Comparison of ENCODE assay signal across 14 mouse cellular contexts in genomic region chr3:34559841-34560703, GRCm38 (mm10).
DNase-seq lines count a peak whose midpoint lies in the region; ATAC-seq and TF ChIP-seq lines count a peak whose summit lies in the region.
"Had no signal": no experiment of that assay in that cellular context is flagged by ENCODE, and none has a peak within 500 bp of the region (broad histone marks: within the 10 kb centered on the region; RNA-seq: fewer than 3 reads in every experiment).

No protein-coding gene starts in this region.

- H3K4me2 ChIP-seq in hindbrain, embryonic 14.5 days (replicated peaks) = peak overlapping the region; percentile 49
- H3K4me2 ChIP-seq in neural tube, embryonic 12.5 days (replicated peaks) = peak overlapping the region; percentile 56
- H3K4me2 ChIP-seq: intestine, embryonic 15.5 days; liver, embryonic 15.5 days had no signal

- peak overlapping the region; percentile 80; the same call in 1 of the 2 replicates for H3K27ac ChIP-seq in cortical plate, adult 2 months (ENCODE audit: insufficient read depth, low read length)
- peak overlapping the region; percentile 90 for H3K27ac ChIP-seq in forebrain, embryonic 10.5 days
- H3K27ac ChIP-seq in hindbrain, embryonic 14.5 days = peak overlapping the region; percentile 78
- no peak overlapping the region for H3K27ac ChIP-seq in neural tube, embryonic 12.5 days
- H3K27ac ChIP-seq: gastrocnemius, adult 2 months; intestine, embryonic 15.5 days; liver, embryonic 15.5 days; macrophage had no signal

- peak; percentile 49 for ATAC-seq in hindbrain, embryonic 14.5 days (ENCODE audit: low FRiP score)
- ATAC-seq in neural tube, embryonic 12.5 days (ENCODE audit: low FRiP score, low read depth) = no peak
- ATAC-seq: intestine, embryonic 15.5 days; Patski had no signal

- no peaks in the 10 kb centered on the region for H3K36me3 ChIP-seq in forebrain, embryonic 10.5 days (replicated peaks)
- no peaks in the 10 kb centered on the region for H3K36me3 ChIP-seq in hindbrain, embryonic 14.5 days (replicated peaks; ENCODE audit: control insufficient read depth, insufficient read depth)
- no peaks in the 10 kb centered on the region for H3K36me3 ChIP-seq in neural tube, embryonic 12.5 days
- H3K36me3 ChIP-seq: intestine, embryonic 15.5 days; liver, embryonic 15.5 days had no signal

- H3K9me3 ChIP-seq in forebrain, embryonic 10.5 days = no peaks in the 10 kb centered on the region
- no peaks in the 10 kb centered on the region for H3K9me3 ChIP-seq in hindbrain, embryonic 14.5 days (ENCODE audit: control insufficient read depth, low read length)
- H3K9me3 ChIP-seq in neural tube, embryonic 12.5 days = no peaks in the 10 kb centered on the region
- H3K9me3 ChIP-seq: intestine, embryonic 15.5 days; liver, embryonic 15.5 days had no signal

- no peak for TF ChIP-seq CTCF in cortical plate, adult 2 months (IDR thresholded peaks at IDR 0.05; ENCODE audit: extremely low read depth, insufficient read depth, low read length)

- H3K9ac ChIP-seq in hindbrain, embryonic 14.5 days = peak overlapping the region; percentile 49
- H3K9ac ChIP-seq in neural tube, embryonic 12.5 days = 0 out of 2 replicates have a peak overlapping the region, but pooled peaks have one; percentile 36
- H3K9ac ChIP-seq: intestine, embryonic 15.5 days; liver, embryonic 15.5 days had no signal

- H3K4me3 ChIP-seq in cortical plate, adult 2 months (ENCODE audit: insufficient read depth, low read length) = peak overlapping the region; percentile 31
- peak overlapping the region; percentile 52 for H3K4me3 ChIP-seq in forebrain, embryonic 10.5 days
- peak overlapping the region; percentile 24 for H3K4me3 ChIP-seq in hindbrain, embryonic 14.5 days (replicated peaks; ENCODE audit: low read length)
- H3K4me3 ChIP-seq in neural tube, embryonic 12.5 days = peak overlapping the region; percentile 27
- H3K4me3 ChIP-seq: gastrocnemius, adult 2 months; intestine, embryonic 15.5 days; liver, embryonic 15.5 days had no signal

- DNase-seq in forebrain, embryonic 10.5 days (ENCODE audit: extremely low spot score, low spot score) = peak; percentile 52
- no peak for DNase-seq in hindbrain, embryonic 14.5 days (ENCODE audit: low spot score)
- DNase-seq in liver = no peak
- DNase-seq in ovary, adult 18-20 months (ENCODE audit: low spot score) = no peak
- DNase-seq in gastrocnemius, postnatal 36 days = no peak
- DNase-seq: adrenal gland, postnatal 25 days; cerebellum, adult 18-20 months; gastrocnemius, adult 2 months had no signal

- no peaks in the 10 kb centered on the region for H3K4me1 ChIP-seq in cortical plate, adult 2 months (ENCODE audit: control insufficient read depth, insufficient read depth, low read length)
- H3K4me1 ChIP-seq in forebrain, embryonic 10.5 days = peaks cover 67% of the 10 kb centered on the region
- peaks cover 4% of the 10 kb centered on the region; the same call in 1 of the 2 replicates for H3K4me1 ChIP-seq in hindbrain, embryonic 14.5 days (replicated peaks; ENCODE audit: control insufficient read depth, insufficient read depth, low read length)
- H3K4me1 ChIP-seq in neural tube, embryonic 12.5 days = peaks cover 21% of the 10 kb centered on the region; the same call in 1 of the 2 replicates
- H3K4me1 ChIP-seq: intestine, embryonic 15.5 days; liver, embryonic 15.5 days had no signal

- TF ChIP-seq POLR2A in cortical plate, adult 2 months (IDR thresholded peaks at IDR 0.05; ENCODE audit: extremely low read depth, insufficient read depth, low read length) = no peak

- WGBS in forebrain, embryonic 10.5 days = 35% methylated on average over 13 of the region's 13 CpGs
- WGBS in hindbrain, embryonic 14.5 days = 16% methylated on average over 13 of the region's 13 CpGs
- WGBS in neural tube, embryonic 12.5 days = 17% methylated on average over 13 of the region's 13 CpGs

- intact Hi-C loops in gastrocnemius, postnatal 36 days (cut with DNase I) = no loop called here

- no peaks in the 10 kb centered on the region for H3K27me3 ChIP-seq in forebrain, embryonic 10.5 days (ENCODE audit: poor library complexity, severe bottlenecking)
- no peaks in the 10 kb centered on the region for H3K27me3 ChIP-seq in hindbrain, embryonic 14.5 days (ENCODE audit: control insufficient read depth, insufficient read depth, low read length)
- H3K27me3 ChIP-seq in neural tube, embryonic 12.5 days (replicated peaks) = no peaks in the 10 kb centered on the region
- H3K27me3 ChIP-seq: intestine, embryonic 15.5 days; liver, embryonic 15.5 days had no signal
